Mouse (Mus musculus) lung, embryonic 14.5 days (tissue): Measurements from ENCODE around the gene Mettl8. TPM values are rescaled to one million over a fixed set of nuclear protein-coding genes. Genes with fewer than 3 reads are reported as not detected.

Source experiments
- ATAC-seq: fragments of 200-750 bp; cut with Nextera tagmentation; 2 replicates; pipeline ENCODE4 v1.8.0; 2017; ENCODE audit warnings: mild to moderate bottlenecking, moderate TSS enrichment, moderate library complexity; ENCODE audit not compliant: insufficient read depth
- DNase-seq: peaks from one replicate; pipeline ENCODE4 v3.0.0-alpha.2; 2015
- H3K27ac ChIP-seq: fragments of 300-500 bp; sonication (generic); 2 replicates; pipeline ENCODE4 v1.5.1; 2014; ENCODE audit warnings: low read depth, mild to moderate bottlenecking, moderate library complexity
- H3K27me3 ChIP-seq: fragments of 300-500 bp; sonication (generic); 2 replicates; pipeline ENCODE4 v1.6.1; 2014; ENCODE audit warnings: low read length, control low read depth; ENCODE audit not compliant: insufficient read depth
- H3K36me3 ChIP-seq: fragments of 300-500 bp; sonication (generic); 2 replicates; pipeline ENCODE4 v1.6.1; 2014; ENCODE audit warnings: control low read depth; ENCODE audit not compliant: insufficient read depth
- H3K4me1 ChIP-seq: fragments of 300-500 bp; sonication (generic); 2 replicates; pipeline ENCODE4 v1.6.1; 2014; ENCODE audit warnings: antibody characterized with exemption, control low read depth; ENCODE audit not compliant: insufficient read depth
- H3K4me2 ChIP-seq: fragments of 300-500 bp; sonication (generic); 2 replicates; pipeline ENCODE4 v1.6.1; 2014; ENCODE audit warnings: mild to moderate bottlenecking
- H3K4me3 ChIP-seq: fragments of 300-500 bp; sonication (generic); 2 replicates; pipeline ENCODE4 v1.5.1; 2014; ENCODE audit warnings: low read depth, low read length
- H3K9ac ChIP-seq: fragments of 300-500 bp; sonication (generic); 2 replicates; pipeline ENCODE4 v1.6.1; 2014
- H3K9me3 ChIP-seq: fragments of 300-500 bp; sonication (generic); 2 replicates; pipeline ENCODE4 v1.6.1; 2016; ENCODE audit warnings: low read depth, low read length, control low read depth
- CTCF ChIP-seq: IDR thresholded peaks from 2 replicates; pipeline ENCODE4 v1.5.1; 2016; ENCODE audit warnings: antibody characterized with exemption, low read depth
- WGBS: fragments of 180-500 bp; shearing (Covaris S2); extraction: QIAGEN DNeasy Blood & Tissue Kit; methylation state at CpG from one replicate; pipeline ENCODE4 v1.1.7; 2014; 5-methylcytosine and 5-hydroxymethylcytosine counted together
- polyA plus RNA-seq: library from polyadenylated mRNA; unstranded; fragments of >200 nt; fragmentation: Nextera tagmentation; extraction: Ambion mirVana; gene quantifications from 2 replicates; pipeline ENCODE4 v1.2.1, GENCODE M21; 2014

Mettl8 gene
- polyA plus RNA-seq, 1 experiment from 2014 or later = 19.6 TPM

GRCm38 (mm10) chr2:70967216-70967615 is 88.2 kb downstream of the Mettl8 start:
- Histone ChIP-seq H3K27ac (no peak overlapping the region), H3K4me3 (no peak overlapping the region), H3K9ac (no peak overlapping the region), H3K4me1 (no peaks in the 10 kb centered on the region), H3K27me3 (no peaks in the 10 kb centered on the region), H3K9me3 (no peaks in the 10 kb centered on the region), H3K36me3 (0 out of 2 replicates have a peak, but pooled peaks cover 4% of the 10 kb centered on the region), H3K4me2 (no peak overlapping the region)
- 78% methylated on average over 1 of the region's 1 CpGs for WGBS
- no peak for TF ChIP-seq CTCF
- no peak for ATAC-seq
- no peak for DNase-seq

GRCm38 (mm10) chr2:70964809-70965208 is 90.6 kb downstream of the Mettl8 start:
- 85% methylated on average over 2 of the region's 2 CpGs for WGBS
- no peaks in the 10 kb centered on the region for H3K27me3 ChIP-seq
- no peak overlapping the region for H3K4me3 ChIP-seq
- 0 out of 2 replicates have a peak, but pooled peaks cover 4% of the 10 kb centered on the region for H3K36me3 ChIP-seq
- no peak overlapping the region for H3K27ac ChIP-seq
- no peak overlapping the region for H3K9ac ChIP-seq
- ATAC-seq = no peak
- no peak for DNase-seq
- no peak for TF ChIP-seq CTCF
- no peak overlapping the region for H3K4me2 ChIP-seq
- H3K9me3 ChIP-seq = no peaks in the 10 kb centered on the region
- H3K4me1 ChIP-seq = no peaks in the 10 kb centered on the region

- Histone ChIP-seq H3K9ac (no peak overlapping the region), H3K4me1 (no peaks in the 10 kb centered on the region), H3K36me3 (0 out of 2 replicates have a peak, but pooled peaks cover 4% of the 10 kb centered on the region), H3K9me3 (no peaks in the 10 kb centered on the region), H3K27me3 (no peaks in the 10 kb centered on the region), H3K27ac (no peak overlapping the region), H3K4me2 (no peak overlapping the region), H3K4me3 (no peak overlapping the region)
- DNase-seq = no peak
- TF ChIP-seq CTCF = no peak
- no peak for ATAC-seq
- 92% methylated on average over 1 of the region's 1 CpGs for WGBS
These were observed 92.5 kb downstream of the Mettl8 start for GRCm38 (mm10) chr2:70962921-70963320.

- Histone ChIP-seq H3K4me2 (no peak overlapping the region), H3K9me3 (no peaks in the 10 kb centered on the region), H3K27me3 (no peaks in the 10 kb centered on the region), H3K4me1 (no peaks in the 10 kb centered on the region), H3K36me3 (0 out of 2 replicates have a peak, but pooled peaks cover 4% of the 10 kb centered on the region), H3K27ac (no peak overlapping the region), H3K9ac (no peak overlapping the region), H3K4me3 (no peak overlapping the region)
- TF ChIP-seq CTCF = no peak
- ATAC-seq (no peak), DNase-seq (no peak)
- 70% methylated on average over 6 of the region's 6 CpGs for WGBS
These were observed 94.1 kb downstream of the Mettl8 start for GRCm38 (mm10) chr2:70961086-70961941.

- TF ChIP-seq CTCF = no peak
- Histone ChIP-seq H3K9ac (no peak overlapping the region), H3K4me3 (no peak overlapping the region), H3K36me3 (no peaks in the 10 kb centered on the region), H3K27me3 (no peaks in the 10 kb centered on the region), H3K4me1 (no peaks in the 10 kb centered on the region), H3K27ac (no peak overlapping the region), H3K4me2 (no peak overlapping the region), H3K9me3 (no peaks in the 10 kb centered on the region)
- DNase-seq = no peak
- 76% methylated on average over 6 of the region's 6 CpGs for WGBS
- no peak for ATAC-seq
These were observed 95.3 kb downstream of the Mettl8 start for GRCm38 (mm10) chr2:70960090-70960489.

GRCm38 (mm10) chr2:70959337-70959736 is 96.0 kb downstream of the Mettl8 start:
- H3K9ac ChIP-seq = no peak overlapping the region
- WGBS = 74% methylated on average over 7 of the region's 7 CpGs
- no peaks in the 10 kb centered on the region for H3K27me3 ChIP-seq
- H3K27ac ChIP-seq = no peak overlapping the region
- no peak overlapping the region for H3K4me3 ChIP-seq
- no peaks in the 10 kb centered on the region for H3K36me3 ChIP-seq
- H3K4me1 ChIP-seq = no peaks in the 10 kb centered on the region
- H3K4me2 ChIP-seq = no peak overlapping the region
- DNase-seq = no peak
- no peak for ATAC-seq
- H3K9me3 ChIP-seq = no peaks in the 10 kb centered on the region
- TF ChIP-seq CTCF = no peak

- Histone ChIP-seq H3K9me3 (no peaks in the 10 kb centered on the region), H3K4me3 (no peak overlapping the region), H3K27ac (no peak overlapping the region), H3K27me3 (no peaks in the 10 kb centered on the region), H3K9ac (no peak overlapping the region), H3K4me1 (no peaks in the 10 kb centered on the region), H3K4me2 (no peak overlapping the region), H3K36me3 (no peaks in the 10 kb centered on the region)
- WGBS = 65% methylated on average over 7 of the region's 7 CpGs
- ATAC-seq = no peak
- no peak for TF ChIP-seq CTCF
- no peak for DNase-seq
These were observed 96.8 kb downstream of the Mettl8 start for GRCm38 (mm10) chr2:70958536-70958935.
